30 mouse cellular contexts compared by ENCODE assay signal in genomic region chr5:97837333-97837732, GRCm38 (mm10).
A peak's percentile ranks its signal among the peaks of the same experiment; 100 is the strongest.
DNase-seq lines count a peak whose midpoint lies in the region; ATAC-seq and TF ChIP-seq lines count a peak whose summit lies in the region.
"Had no signal": no experiment of that assay in that cellular context is flagged by ENCODE, and none has a peak within 500 bp of the region (broad histone marks: within the 10 kb centered on the region; RNA-seq: fewer than 3 reads in every experiment).

No protein-coding gene starts in this region.

- no peak for DNase-seq in forebrain, postnatal 0 days
- DNase-seq in lung, embryonic 14.5 days = peak; percentile 77
- DNase-seq in lung, adult 18-20 months = no peak
- peak; percentile 30 for DNase-seq in 3T3-L1 (ENCODE audit: low read depth, low spot score)
- peak; percentile 44 for DNase-seq in brain, embryonic 14.5 days (ENCODE audit: low read depth)
- no peak for DNase-seq in gastrocnemius, adult 8-10 months (ENCODE audit: low spot score in 2 of 2)
- DNase-seq in layer of hippocampus, adult 2 months (ENCODE audit: low spot score in 2 of 2) = no peak
- DNase-seq: adrenal gland, adult 8-10 months; B cell, adult 2 months; cerebellum, adult 8-10 months; cerebellum, postnatal 36 days; embryo, embryonic 11 days; heart, postnatal 4 days; kidney, postnatal 10 days; liver, embryonic 13.5 days; lung, postnatal 36 days; midbrain, embryonic 14.5 days; right cerebral cortex, postnatal 25 days; spleen, adult 18-20 months; thymus, adult 18-20 months; thymus, postnatal 36 days had no signal

- H3K27ac ChIP-seq in forebrain, postnatal 0 days (ENCODE audit: low read depth, low read length) = no peak overlapping the region
- no peak overlapping the region for H3K27ac ChIP-seq in forebrain, embryonic 15.5 days (replicated peaks)
- no peak overlapping the region for H3K27ac ChIP-seq in lung, embryonic 14.5 days (ENCODE audit: low read depth)
- H3K27ac ChIP-seq in layer of hippocampus, adult 2 months = no peak overlapping the region
- H3K27ac ChIP-seq: embryonic facial prominence, embryonic 13.5 days; heart, embryonic 10.5 days; hindbrain, embryonic 14.5 days; limb, embryonic 13.5 days; liver, embryonic 13.5 days had no signal

- 87% methylated on average over 2 of the region's 2 CpGs for WGBS in forebrain, postnatal 0 days
- WGBS in forebrain, embryonic 15.5 days = 87% methylated on average over 2 of the region's 2 CpGs
- 27% methylated on average over 2 of the region's 2 CpGs for WGBS in lung, embryonic 14.5 days

- no peak overlapping the region for H3K9ac ChIP-seq in forebrain, postnatal 0 days
- H3K9ac ChIP-seq in forebrain, embryonic 15.5 days (replicated peaks) = no peak overlapping the region
- no peak overlapping the region for H3K9ac ChIP-seq in lung, embryonic 14.5 days
- H3K9ac ChIP-seq: embryonic facial prominence, embryonic 13.5 days; hindbrain, embryonic 14.5 days; limb, embryonic 13.5 days; liver, embryonic 13.5 days had no signal

- H3K9me3 ChIP-seq in forebrain, postnatal 0 days (ENCODE audit: low read length) = no peaks in the 10 kb centered on the region
- no peaks in the 10 kb centered on the region for H3K9me3 ChIP-seq in forebrain, embryonic 15.5 days
- H3K9me3 ChIP-seq in lung, embryonic 14.5 days (ENCODE audit: low read depth, low read length) = no peaks in the 10 kb centered on the region
- H3K9me3 ChIP-seq: embryonic facial prominence, embryonic 13.5 days; heart, embryonic 10.5 days; limb, embryonic 13.5 days; liver, embryonic 13.5 days had no signal

- no peaks in the 10 kb centered on the region for H3K27me3 ChIP-seq in forebrain, postnatal 0 days (ENCODE audit: insufficient read depth, low read length)
- H3K27me3 ChIP-seq in forebrain, embryonic 15.5 days = no peaks in the 10 kb centered on the region
- H3K27me3 ChIP-seq in lung, embryonic 14.5 days (ENCODE audit: insufficient read depth, low read length) = no peaks in the 10 kb centered on the region
- H3K27me3 ChIP-seq: CH12.LX; embryonic facial prominence, embryonic 13.5 days; limb, embryonic 13.5 days; liver, embryonic 13.5 days had no signal

- H3K4me2 ChIP-seq in forebrain, postnatal 0 days (ENCODE audit: low read depth) = no peak overlapping the region
- no peak overlapping the region for H3K4me2 ChIP-seq in forebrain, embryonic 15.5 days (replicated peaks)
- H3K4me2 ChIP-seq in lung, embryonic 14.5 days = no peak overlapping the region
- H3K4me2 ChIP-seq: embryonic facial prominence, embryonic 13.5 days; hindbrain, embryonic 14.5 days; limb, embryonic 13.5 days; liver, embryonic 13.5 days had no signal

- no peak for TF ChIP-seq POLR2A in brain, embryonic 14.5 days (IDR thresholded peaks at IDR 0.05; ENCODE audit: borderline replicate concordance, extremely low read depth, insufficient read depth, insufficient read length, poor library complexity, severe bottlenecking)

- peak; percentile 29; the same call in 1 of the 2 replicates for ATAC-seq in forebrain, postnatal 0 days
- ATAC-seq in forebrain, embryonic 15.5 days (replicated peaks) = no peak
- ATAC-seq in lung, embryonic 14.5 days (ENCODE audit: insufficient read depth) = peak; percentile 65
- ATAC-seq: activated CD4-positive, CD25-positive, alpha-beta regulatory T cell, adult 4 months; inflammation-experienced regulatory T-cells, adult 6 months had no signal

- TF ChIP-seq CTCF in forebrain, postnatal 0 days (IDR thresholded peaks at IDR 0.05; ENCODE audit: low read depth) = no peak
- TF ChIP-seq CTCF in lung, embryonic 14.5 days (IDR thresholded peaks at IDR 0.05; ENCODE audit: low read depth) = no peak
- no peak for TF ChIP-seq CTCF in brain, embryonic 14.5 days (IDR thresholded peaks at IDR 0.05; ENCODE audit: borderline replicate concordance, extremely low read depth, insufficient read depth, insufficient read length)
- TF ChIP-seq CTCF in layer of hippocampus, adult 2 months (conservative IDR thresholded peaks at IDR 0.05) = no peak

- no peaks in the 10 kb centered on the region for H3K36me3 ChIP-seq in forebrain, postnatal 0 days (ENCODE audit: insufficient read depth)
- H3K36me3 ChIP-seq in forebrain, embryonic 15.5 days = no peaks in the 10 kb centered on the region
- no peaks in the 10 kb centered on the region for H3K36me3 ChIP-seq in lung, embryonic 14.5 days (ENCODE audit: insufficient read depth)
- H3K36me3 ChIP-seq: embryonic facial prominence, embryonic 13.5 days; G1E; heart, embryonic 10.5 days; limb, embryonic 13.5 days; liver, embryonic 13.5 days had no signal

- H3K4me1 ChIP-seq in forebrain, postnatal 0 days (ENCODE audit: insufficient read depth) = no peaks in the 10 kb centered on the region
- no peaks in the 10 kb centered on the region for H3K4me1 ChIP-seq in forebrain, embryonic 15.5 days
- peaks cover 4% of the 10 kb centered on the region; the same call in 1 of the 2 replicates for H3K4me1 ChIP-seq in lung, embryonic 14.5 days (ENCODE audit: insufficient read depth)
- H3K4me1 ChIP-seq: embryonic facial prominence, embryonic 13.5 days; heart, embryonic 10.5 days; limb, embryonic 13.5 days; liver, embryonic 13.5 days had no signal

- H3K4me3 ChIP-seq in forebrain, postnatal 0 days (ENCODE audit: low read depth, low read length) = no peak overlapping the region
- H3K4me3 ChIP-seq in forebrain, embryonic 15.5 days = no peak overlapping the region
- no peak overlapping the region for H3K4me3 ChIP-seq in lung, embryonic 14.5 days (ENCODE audit: low read depth, low read length)
- no peak overlapping the region for H3K4me3 ChIP-seq in layer of hippocampus, adult 2 months
- H3K4me3 ChIP-seq: embryonic facial prominence, embryonic 13.5 days; heart, embryonic 10.5 days; limb, embryonic 13.5 days; liver, embryonic 13.5 days had no signal

Comparison
In these comparisons a context has a peak if more than half of its experiments do, and no peak if none do; other contexts are left out.
1. DNase-seq: peak in lung, embryonic 14.5 days (single experiment), 3T3-L1 (single experiment) and brain, embryonic 14.5 days (single experiment); none in forebrain, postnatal 0 days (single experiment), lung, adult 18-20 months (0 of 2), gastrocnemius, adult 8-10 months (0 of 2) and layer of hippocampus, adult 2 months (0 of 2).